Mouse (Mus musculus) C2C12 (cell line): Measurements from ENCODE around the gene Dio3.

Source experiments
- CTCF ChIP-seq: IDR thresholded peaks from one replicate; pipeline ENCODE4 v1.5.1; 2011; ENCODE audit not compliant: control insufficient read depth, insufficient read depth, insufficient read length
- MAX ChIP-seq: IDR thresholded peaks from one replicate; pipeline ENCODE4 v1.6.1; 2011; ENCODE audit warnings: mild to moderate bottlenecking, control low read depth

DNA sequence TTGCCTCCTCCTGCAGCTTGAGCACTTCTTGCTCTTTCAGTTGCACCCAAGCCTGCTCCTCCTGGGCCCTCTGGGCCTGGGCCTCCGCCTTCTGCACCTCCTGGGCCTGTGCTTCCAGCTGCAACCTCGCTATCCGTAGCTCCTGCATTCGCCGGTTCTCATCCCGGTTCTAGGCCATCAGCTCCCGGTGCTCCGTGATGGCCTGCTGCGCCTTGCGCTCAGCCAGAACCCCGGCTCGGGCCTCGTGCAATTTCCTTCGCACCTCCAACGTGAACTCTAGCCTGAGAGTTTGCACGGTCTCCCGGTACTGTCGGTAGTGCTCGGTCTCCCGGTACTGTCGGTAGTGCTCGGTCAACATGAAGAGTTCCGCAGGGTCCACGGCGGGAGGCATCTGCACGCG, 40.8 kb downstream of the Dio3 start:
- TF ChIP-seq MAX: no peak
- TF ChIP-seq CTCF: no peak
